Mouse (Mus musculus) hindbrain, postnatal 0 days (tissue): ENCODE results near the gene Ddx11. TPM values are rescaled to one million over a fixed set of nuclear protein-coding genes. Genes with fewer than 3 reads are reported as not detected.
A peak's percentile ranks its signal among the peaks of the same experiment; 100 is the strongest.

Source experiments
- ATAC-seq: fragments of 200-750 bp; cut with Nextera tagmentation; 2 replicates; pipeline ENCODE4 v1.8.0; 2017; ENCODE audit warnings: mild to moderate bottlenecking, moderate TSS enrichment, moderate library complexity
- DNase-seq: peaks from one replicate; pipeline ENCODE4 v3.0.0-alpha.2; 2015; ENCODE audit warnings: low spot score
- H3K27ac ChIP-seq: fragments of 300-500 bp; sonication (generic); 2 replicates; pipeline ENCODE4 v1.5.1; 2014; ENCODE audit warnings: mild to moderate bottlenecking
- H3K27me3 ChIP-seq: fragments of 300-500 bp; sonication (generic); 2 replicates; pipeline ENCODE4 v1.6.1; 2014; ENCODE audit warnings: low read length, mixed read lengths; ENCODE audit not compliant: insufficient read depth
- H3K36me3 ChIP-seq: fragments of 300-500 bp; sonication (generic); 2 replicates; pipeline ENCODE4 v1.6.1; 2014; ENCODE audit warnings: low read length, mixed read lengths; ENCODE audit not compliant: insufficient read depth
- H3K4me1 ChIP-seq: fragments of 300-500 bp; sonication (generic); 2 replicates; pipeline ENCODE4 v1.6.1; 2014; ENCODE audit warnings: antibody characterized with exemption, low read length, mixed read lengths; ENCODE audit not compliant: insufficient read depth
- H3K4me2 ChIP-seq: fragments of 300-500 bp; sonication (generic); 2 replicates; pipeline ENCODE4 v1.6.1; 2014; ENCODE audit warnings: low read depth, mild to moderate bottlenecking, low read length, moderate library complexity, mixed read lengths
- H3K4me3 ChIP-seq: fragments of 300-500 bp; sonication (generic); 2 replicates; pipeline ENCODE4 v1.5.1; 2014; ENCODE audit warnings: low read length
- H3K9ac ChIP-seq: fragments of 300-500 bp; sonication (generic); replicated peaks from 2 replicates; pipeline ENCODE4 v1.6.1; 2014; ENCODE audit warnings: mild to moderate bottlenecking, low read length, moderate library complexity, mixed read lengths
- H3K9me3 ChIP-seq: fragments of 300-500 bp; sonication (generic); 2 replicates; pipeline ENCODE4 v1.6.1; 2016; ENCODE audit warnings: low read length, mixed read lengths
- CTCF ChIP-seq: IDR thresholded peaks from 2 replicates; pipeline ENCODE4 v1.5.1; 2016; ENCODE audit warnings: antibody characterized with exemption, control low read depth, low read depth
- WGBS: fragments of 180-500 bp; shearing (Covaris S2); extraction: QIAGEN DNeasy Blood & Tissue Kit; methylation state at CpG from one replicate; pipeline ENCODE4 v1.1.7; 2014; 5-methylcytosine and 5-hydroxymethylcytosine counted together
- polyA plus RNA-seq: library from polyadenylated mRNA; unstranded; fragments of >200 nt; fragmentation: Nextera tagmentation; extraction: Ambion mirVana; gene quantifications from 2 replicates; pipeline ENCODE4 v1.2.1, GENCODE M21; 2015
- total RNA-seq: library from RNA; depleted of rRNA; stranded (reverse); fragments of >200 nt; gene quantifications from 2 replicates; pipeline ENCODE4 v1.2.3, GENCODE M21; 2014; rRNA removed

Ddx11 gene
- total and polyA plus RNA-seq, 2 experiments from 2014 or later: 4.0 to 12.4 TPM

DNA sequence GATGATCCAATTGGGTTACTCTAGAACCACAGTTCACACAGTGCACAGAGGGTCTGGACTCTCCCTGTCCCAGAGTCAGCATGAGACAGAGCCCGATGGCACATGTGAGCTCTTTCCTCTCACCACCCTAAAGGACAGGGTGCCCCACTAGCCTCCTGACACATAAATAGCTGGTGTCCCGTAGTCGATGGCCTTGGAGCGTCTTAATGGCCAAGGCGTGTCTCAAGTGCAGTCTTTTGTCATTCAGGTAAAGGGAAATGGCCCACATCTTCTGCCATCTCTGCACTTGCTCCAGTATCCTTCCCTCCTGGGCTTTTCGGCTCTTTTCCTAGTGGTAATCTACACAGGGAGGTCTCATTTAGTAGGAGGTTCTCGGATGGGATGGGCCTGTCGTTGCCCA lies 67.3 kb downstream of the Ddx11 start:
- TF ChIP-seq CTCF: no peak
- no peaks in the 10 kb centered on the region for H3K36me3 ChIP-seq
- DNase-seq (no peak), ATAC-seq (no peak)
- H3K9me3 ChIP-seq: no peaks in the 10 kb centered on the region
- no peak overlapping the region for H3K27ac ChIP-seq
- 90% methylated on average over 8 of the region's 8 CpGs for WGBS
- no peak overlapping the region for H3K9ac ChIP-seq
- no peaks in the 10 kb centered on the region for H3K4me1 ChIP-seq
- H3K4me2 ChIP-seq: no peak overlapping the region
- H3K4me3 ChIP-seq: no peak overlapping the region
- no peaks in the 10 kb centered on the region for H3K27me3 ChIP-seq

DNA sequence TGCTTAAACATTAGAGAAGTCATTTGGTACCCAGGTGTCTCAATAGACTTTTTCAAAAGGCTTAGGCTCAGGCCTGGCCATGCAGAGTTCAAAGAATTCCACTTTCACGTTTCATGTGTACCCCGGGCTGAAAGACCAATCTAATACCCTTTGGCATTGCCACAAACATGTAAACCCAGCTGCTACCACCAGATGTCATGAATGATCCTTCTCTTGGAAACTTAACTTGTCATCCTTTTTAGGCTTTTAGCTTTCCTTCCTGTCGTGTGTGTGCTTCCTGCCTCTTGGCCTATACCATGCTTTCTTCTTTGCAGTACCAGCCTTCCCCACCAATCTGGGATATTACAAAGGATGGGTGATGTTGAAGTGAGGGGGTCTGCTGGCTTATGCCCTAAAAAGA lies 73.7 kb downstream of the Ddx11 start:
- DNase-seq: peak; percentile 54
- Histone ChIP-seq H3K4me3 (no peak overlapping the region), H3K27ac (no peak overlapping the region), H3K9ac (no peak overlapping the region), H3K4me1 (no peaks in the 10 kb centered on the region), H3K36me3 (no peaks in the 10 kb centered on the region), H3K9me3 (no peaks in the 10 kb centered on the region), H3K4me2 (no peak overlapping the region), H3K27me3 (no peaks in the 10 kb centered on the region)
- ATAC-seq: no peak
- TF ChIP-seq CTCF: peak; percentile 74
- 38% methylated on average over 3 of the region's 3 CpGs for WGBS

Other genes starting within 250 kb of the Ddx11 start
- gene Ralbp1, start 237.7 kb upstream of the Ddx11 start, total RNA-seq: 34.0 and 35.9 TPM in 2 replicates
- 51.6 and 54.0 TPM in 2 replicates for gene Ralbp1, start 237.7 kb upstream of the Ddx11 start, polyA plus RNA-seq
- gene Twsg1, start 172.3 kb upstream of the Ddx11 start, total RNA-seq: 39.8 and 45.4 TPM in 2 replicates
- 45.4 and 45.7 TPM in 2 replicates for gene Twsg1, start 172.3 kb upstream of the Ddx11 start, polyA plus RNA-seq
- 37.2 and 41.5 TPM in 2 replicates for gene Ankrd12, start 46.4 kb upstream of the Ddx11 start, total RNA-seq
- 171 and 173 TPM in 2 replicates for gene Ankrd12, start 46.4 kb upstream of the Ddx11 start, polyA plus RNA-seq
- 73.4 and 73.6 TPM in 2 replicates for gene Ndufv2, start 22.0 kb upstream of the Ddx11 start, total RNA-seq
- gene Ndufv2, start 22.0 kb upstream of the Ddx11 start, polyA plus RNA-seq: 481 and 484 TPM in 2 replicates
- 60.9 and 61.5 TPM in 2 replicates for gene Washc1, start 12.0 kb upstream of the Ddx11 start, total RNA-seq
- 41.4 and 41.9 TPM in 2 replicates for gene Washc1, start 12.0 kb upstream of the Ddx11 start, polyA plus RNA-seq